ENCODE assay signal across 9 mouse cellular contexts in the genomic region with DNA sequence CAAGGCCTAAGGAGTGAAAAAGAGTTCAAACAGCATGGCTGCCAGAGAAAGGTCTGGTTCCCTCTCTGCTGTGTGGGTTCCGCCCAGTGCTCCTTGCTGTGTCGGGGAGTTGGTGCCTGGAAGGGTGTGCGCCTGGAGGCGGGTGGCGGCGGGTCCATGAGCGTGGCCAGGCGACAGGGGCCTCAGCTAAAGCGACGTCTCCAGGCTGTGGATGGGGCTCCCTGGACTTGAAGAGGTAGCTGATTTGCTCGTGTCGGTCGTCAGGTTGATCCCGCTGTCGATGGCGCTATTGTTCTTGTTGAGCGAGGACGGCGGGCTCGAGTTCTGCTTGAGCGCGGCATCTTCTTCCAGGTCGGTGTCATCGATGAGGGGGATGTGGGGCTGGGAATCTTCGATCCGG. TPM values are rescaled to one million over a fixed set of nuclear protein-coding genes. Genes with fewer than 3 reads are reported as not detected.
DNase-seq lines count a peak whose midpoint lies in the region; ATAC-seq and TF ChIP-seq lines count a peak whose summit lies in the region.
"Had no signal": no experiment of that assay in that cellular context is flagged by ENCODE, and none has a peak within 500 bp of the region (broad histone marks: within the 10 kb centered on the region; RNA-seq: fewer than 3 reads in every experiment).

No protein-coding gene starts in this region.

- H3K27me3 ChIP-seq in lung, embryonic 14.5 days (ENCODE audit: insufficient read depth, low read length), result peaks cover 13% of the 10 kb centered on the region
- H3K27me3 ChIP-seq in embryonic facial prominence, embryonic 12.5 days, result peaks cover 18% of the 10 kb centered on the region

- no peak for TF ChIP-seq CTCF in lung, embryonic 14.5 days (IDR thresholded peaks at IDR 0.05; ENCODE audit: low read depth)

- no peak overlapping the region for H3K27ac ChIP-seq in lung, embryonic 14.5 days (ENCODE audit: low read depth)
- H3K27ac ChIP-seq in embryonic facial prominence, embryonic 12.5 days, result no peak overlapping the region

- WGBS in lung, embryonic 14.5 days, result 25% methylated on average over 26 of the region's 26 CpGs
- WGBS in embryonic facial prominence, embryonic 12.5 days, result 37% methylated on average over 26 of the region's 26 CpGs

- peak; percentile 17 for DNase-seq in CD4-positive, CD25-positive, alpha-beta regulatory T cell, adult 2 months (ENCODE audit: low read depth, low spot score)
- DNase-seq in lung, embryonic 14.5 days, result no peak
- no peak for DNase-seq in lung, adult 18-20 months
- peak; percentile 27 for DNase-seq in naive thymus-derived CD4-positive, alpha-beta T cell, adult 2 months (ENCODE audit: low read depth)
- DNase-seq in frontal cortex, postnatal 10 days (ENCODE audit: low spot score in 2 of 2), result no peak
- no peak for DNase-seq in gastrocnemius, adult 8-10 months (ENCODE audit: low spot score in 2 of 2)
- DNase-seq: adrenal gland, postnatal 25 days had no signal

- H3K4me2 ChIP-seq in lung, embryonic 14.5 days, result peak overlapping the region; percentile 32; the same call in 1 of the 2 replicates
- peak overlapping the region; percentile 27; the same call in 1 of the 2 replicates for H3K4me2 ChIP-seq in embryonic facial prominence, embryonic 12.5 days (replicated peaks)

- ATAC-seq in CD4-positive, CD25-positive, alpha-beta regulatory T cell, adult 4 months, result no peak
- ATAC-seq in lung, embryonic 14.5 days (ENCODE audit: insufficient read depth), result no peak
- no peak for ATAC-seq in embryonic facial prominence, embryonic 12.5 days (ENCODE audit: insufficient number of reproducible peaks, insufficient read depth, low FRiP score, low TSS enrichment)

- H3K9me3 ChIP-seq in lung, embryonic 14.5 days (ENCODE audit: low read depth, low read length), result no peaks in the 10 kb centered on the region
- H3K9me3 ChIP-seq in embryonic facial prominence, embryonic 12.5 days, result no peaks in the 10 kb centered on the region

- H3K9ac ChIP-seq in lung, embryonic 14.5 days, result no peak overlapping the region
- H3K9ac ChIP-seq in embryonic facial prominence, embryonic 12.5 days, result no peak overlapping the region

- H3K4me1 ChIP-seq in lung, embryonic 14.5 days (ENCODE audit: insufficient read depth), result no peaks in the 10 kb centered on the region
- H3K4me1 ChIP-seq in embryonic facial prominence, embryonic 12.5 days, result no peaks in the 10 kb centered on the region

- no peaks in the 10 kb centered on the region for H3K36me3 ChIP-seq in lung, embryonic 14.5 days (ENCODE audit: insufficient read depth)
- no peaks in the 10 kb centered on the region for H3K36me3 ChIP-seq in embryonic facial prominence, embryonic 12.5 days

- no peak overlapping the region for H3K4me3 ChIP-seq in lung, embryonic 14.5 days (ENCODE audit: low read depth, low read length)
- H3K4me3 ChIP-seq in embryonic facial prominence, embryonic 12.5 days, result no peak overlapping the region

RNA-seq across cellular contexts. Expression of gene Sec13, which starts 7.8 kb away (rescaled TPM):
- 100 to 1,000 TPM; 143 to 177 TPM for polyA plus RNA-seq in CD4-positive, CD25-positive, alpha-beta regulatory T cell, adult 4 months (2017; shearing (Covaris generic))
- polyA plus RNA-seq in lung, embryonic 14.5 days (2014; fragmentation: Nextera tagmentation; extraction: Ambion mirVana), result 286 and 295 TPM in 2 replicates
- polyA plus RNA-seq in embryonic facial prominence, embryonic 12.5 days (2016; fragmentation: Nextera tagmentation; extraction: Ambion mirVana), result 268 and 282 TPM in 2 replicates
- total RNA-seq in gastrocnemius, adult 8-10 months (2022), result 10 to 100 TPM; 71.3 to 73.9 (median 71.7) TPM

RNA-seq across cellular contexts. Expression of gene Ghrl, which starts 28.7 kb away (rescaled TPM):
- polyA plus RNA-seq in CD4-positive, CD25-positive, alpha-beta regulatory T cell, adult 4 months (2017; shearing (Covaris generic)), result not detected
- 0.34 TPM in 1 of 2 replicates, not detected in the other for polyA plus RNA-seq in lung, embryonic 14.5 days (2014; fragmentation: Nextera tagmentation; extraction: Ambion mirVana)
- 0.37 TPM in 1 of 2 replicates, not detected in the other for polyA plus RNA-seq in embryonic facial prominence, embryonic 12.5 days (2016; fragmentation: Nextera tagmentation; extraction: Ambion mirVana)
- total RNA-seq in gastrocnemius, adult 8-10 months (2022), result not detected
- total RNA-seq: adrenal gland, postnatal 25 days had no signal

RNA-seq across cellular contexts. Expression of gene Tatdn2, which starts 51.5 kb away (rescaled TPM):
- polyA plus RNA-seq in CD4-positive, CD25-positive, alpha-beta regulatory T cell, adult 4 months (2017; shearing (Covaris generic)), result 1 to 10 TPM; 3.6 to 10.0 TPM
- polyA plus RNA-seq in lung, embryonic 14.5 days (2014; fragmentation: Nextera tagmentation; extraction: Ambion mirVana), result 1.2 and 1.5 TPM in 2 replicates
- polyA plus RNA-seq in embryonic facial prominence, embryonic 12.5 days (2016; fragmentation: Nextera tagmentation; extraction: Ambion mirVana), result 0.61 and 0.95 TPM in 2 replicates
- 10 to 100 TPM; 41.0 to 65.6 (median 53.0) TPM for total RNA-seq in gastrocnemius, adult 8-10 months (2022)

Comparison
In these comparisons a context has a peak if more than half of its experiments do, and no peak if none do; other contexts are left out.
1. DNase-seq: peak in CD4-positive, CD25-positive, alpha-beta regulatory T cell, adult 2 months (single experiment) and naive thymus-derived CD4-positive, alpha-beta T cell, adult 2 months (single experiment); none in lung, embryonic 14.5 days (single experiment), lung, adult 18-20 months (0 of 2), frontal cortex, postnatal 10 days (0 of 2) and gastrocnemius, adult 8-10 months (0 of 2).